Mouse (Mus musculus) gastrocnemius, postnatal 4 days (tissue): ENCODE data around the gene Speg. TPM values are rescaled to one million over a fixed set of nuclear protein-coding genes. Genes with fewer than 3 reads are reported as not detected.

Source experiments
- DNase-seq, 2 experiments: peaks; one replicate each; pipeline ENCODE4 v3.0.0; 2021 to 2022; ENCODE audit warnings: low spot score in 2 of 2, mixed read lengths in 2 of 2
- total RNA-seq, 2 experiments: library from RNA; stranded (reverse); gene quantifications; 2 replicates each; pipeline ENCODE4 v1.2.3; 2021

Speg gene
- total RNA-seq, 2 experiments from 2014 or later = 156 to 170 TPM

- DNase-seq = no peak
These were observed 11.2 kb upstream of the Speg start for GRCm38 (mm10) chr1:75363868-75364267.

- peak in 1 of 2 experiments; percentile 7 for DNase-seq
These were observed 9.5 kb upstream of the Speg start for GRCm38 (mm10) chr1:75365510-75366137.

GRCm38 (mm10) chr1:75369360-75369983 is 5.6 kb upstream of the Speg start:
- DNase-seq = no peak

- DNase-seq = peak in 1 of 2 experiments; percentile 78
These were observed 5.0 kb upstream of the Speg start for GRCm38 (mm10) chr1:75369984-75370660.

DNA sequence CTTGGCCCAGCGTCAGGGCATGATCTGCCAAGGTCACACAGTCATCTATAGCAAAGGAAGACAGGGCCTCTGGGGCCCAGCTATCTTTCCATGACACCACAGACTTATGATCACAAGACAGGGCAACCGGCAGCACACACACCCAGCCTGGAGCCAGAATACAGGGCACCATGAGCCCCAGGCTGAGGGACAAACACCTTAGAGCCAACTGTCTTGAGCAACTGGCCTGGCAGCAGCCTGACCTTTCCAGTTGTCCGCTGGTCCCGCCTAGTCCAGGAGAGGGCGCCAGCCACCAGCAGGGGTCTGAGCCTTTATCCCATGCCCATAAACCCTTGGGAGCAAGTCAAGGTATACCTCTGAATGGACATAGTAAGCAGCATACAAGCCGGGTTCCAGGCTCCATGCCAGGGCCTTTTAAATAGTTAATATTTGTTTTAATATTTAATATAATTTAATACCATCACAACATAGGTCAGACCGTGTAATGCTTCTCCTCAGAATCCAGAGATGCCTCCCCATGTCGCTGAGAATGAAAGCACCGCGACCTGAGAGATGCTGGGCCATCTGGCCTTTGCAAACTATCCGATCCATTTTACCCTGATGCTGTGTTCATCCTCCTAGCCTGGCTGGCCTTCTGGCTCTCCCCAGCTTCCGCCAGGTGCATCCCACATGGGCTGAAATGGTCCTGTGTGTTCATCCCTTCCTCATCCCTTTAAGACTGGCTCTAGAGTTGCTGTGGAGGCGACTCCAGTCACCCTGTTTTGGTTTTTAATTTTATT is 3.6 kb upstream of the Speg start:
- DNase-seq = peak in 1 of 2 experiments; percentile 63

- no peak for DNase-seq
These were observed 2.6 kb upstream of the Speg start for GRCm38 (mm10) chr1:75372450-75372849.

DNA sequence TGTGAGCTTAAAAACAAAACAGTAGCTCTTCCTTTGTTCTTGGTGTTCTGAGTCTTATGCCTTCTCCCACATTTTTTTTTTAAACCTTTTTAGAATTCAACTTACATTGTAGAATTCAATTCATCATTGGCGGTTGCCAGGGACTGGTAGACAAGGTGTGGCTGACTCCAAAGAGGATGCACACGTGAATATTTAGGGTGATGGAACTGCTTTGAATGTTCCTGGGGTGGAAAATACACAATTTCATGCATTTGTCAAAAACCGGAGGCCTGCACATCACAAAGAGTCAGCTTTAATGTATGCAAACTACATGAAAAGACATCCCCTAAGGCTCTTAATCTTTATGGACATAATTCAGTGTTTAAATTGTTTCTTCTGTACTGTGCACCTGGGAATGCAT is 1.8 kb upstream of the Speg start:
- no peak for DNase-seq

DNA sequence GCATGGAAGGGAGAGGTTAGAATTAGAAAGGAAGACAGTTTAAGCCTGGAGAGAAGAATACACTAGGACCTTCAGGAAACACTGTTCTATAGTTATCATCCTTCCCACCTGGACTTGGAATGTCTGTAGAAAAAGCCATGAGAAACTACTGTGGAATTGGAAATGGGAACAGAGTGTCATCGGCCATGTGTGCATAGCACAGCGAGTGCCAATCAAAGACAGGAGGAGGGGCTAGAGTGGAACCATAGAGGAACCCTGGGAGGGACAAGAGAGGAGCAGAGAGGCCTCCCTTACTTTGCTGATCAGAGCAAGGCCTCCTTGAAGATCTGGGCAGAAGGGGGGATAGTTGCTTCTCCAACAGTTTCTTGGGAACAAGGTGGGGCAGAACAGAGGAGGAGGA is 4.1 kb downstream of the Speg start:
- DNase-seq = no peak

DNA sequence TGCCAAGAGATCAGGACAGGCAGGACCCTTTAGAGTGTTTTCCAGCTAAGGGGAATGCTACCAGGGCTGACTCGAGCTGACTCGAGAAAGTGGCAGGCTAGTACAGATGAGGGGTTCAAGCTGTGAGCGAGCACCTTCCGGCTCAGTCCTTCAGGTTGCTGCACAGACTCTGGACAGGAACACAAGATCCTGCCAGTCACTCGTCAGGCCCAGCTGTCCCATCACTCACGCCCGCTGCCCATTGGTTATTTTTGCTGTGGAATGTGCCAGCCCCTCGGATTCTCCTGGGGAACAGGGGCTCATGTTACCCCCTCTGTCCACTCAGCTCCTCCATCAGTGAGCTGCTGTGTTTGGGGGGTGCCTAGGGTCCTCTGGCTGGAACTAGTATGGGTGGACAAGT is 4.8 kb downstream of the Speg start:
- no peak for DNase-seq

GRCm38 (mm10) chr1:75380951-75381350 is 5.9 kb downstream of the Speg start:
- no peak for DNase-seq

DNA sequence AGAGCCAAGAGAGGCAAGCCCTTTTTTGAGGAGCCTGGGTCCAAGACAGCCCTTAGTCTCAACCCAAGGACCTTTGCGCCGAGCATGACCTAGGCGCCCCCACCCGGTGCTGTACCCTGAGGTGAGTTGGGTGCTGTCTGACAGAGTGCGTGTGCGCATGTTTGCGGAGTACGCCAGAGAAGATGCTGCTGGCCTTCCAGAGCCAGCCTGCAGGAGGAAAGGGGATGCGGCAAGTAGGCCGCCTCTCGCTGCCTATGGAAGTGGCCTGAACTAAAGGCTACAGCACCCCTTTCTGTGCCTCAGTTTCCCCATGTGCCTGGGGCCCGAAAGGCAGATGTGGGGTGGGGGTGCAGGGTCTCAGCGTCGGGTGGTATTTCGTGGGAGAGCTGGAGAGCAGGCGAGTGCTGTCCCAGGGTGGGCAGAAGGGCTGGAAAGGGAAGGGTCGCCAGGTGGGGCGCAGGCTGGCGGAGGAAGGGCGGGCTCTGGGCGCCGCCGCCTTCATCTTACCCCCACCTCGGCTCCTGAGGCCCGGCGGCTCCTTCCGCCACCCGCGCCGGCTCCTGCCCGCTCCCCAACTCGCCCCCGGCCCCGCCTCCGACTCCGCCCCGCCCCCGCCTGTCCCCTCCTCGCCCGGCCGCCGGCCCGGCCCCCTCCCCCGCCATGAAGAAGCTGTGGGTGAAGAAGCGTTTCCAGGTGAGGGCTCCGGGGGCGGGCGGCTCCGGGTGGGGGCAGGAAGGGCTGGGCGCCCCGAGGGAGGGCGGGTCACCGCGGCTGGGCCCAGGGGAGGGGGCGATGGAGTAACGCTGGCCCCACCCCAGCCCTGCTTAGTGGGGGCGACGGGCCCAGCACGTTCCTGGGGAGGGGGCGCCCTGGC is 6.6 kb downstream of the Speg start:
- DNase-seq = no peak

- no peak for DNase-seq
These were observed 7.4 kb downstream of the Speg start for GRCm38 (mm10) chr1:75382356-75383071.

DNA sequence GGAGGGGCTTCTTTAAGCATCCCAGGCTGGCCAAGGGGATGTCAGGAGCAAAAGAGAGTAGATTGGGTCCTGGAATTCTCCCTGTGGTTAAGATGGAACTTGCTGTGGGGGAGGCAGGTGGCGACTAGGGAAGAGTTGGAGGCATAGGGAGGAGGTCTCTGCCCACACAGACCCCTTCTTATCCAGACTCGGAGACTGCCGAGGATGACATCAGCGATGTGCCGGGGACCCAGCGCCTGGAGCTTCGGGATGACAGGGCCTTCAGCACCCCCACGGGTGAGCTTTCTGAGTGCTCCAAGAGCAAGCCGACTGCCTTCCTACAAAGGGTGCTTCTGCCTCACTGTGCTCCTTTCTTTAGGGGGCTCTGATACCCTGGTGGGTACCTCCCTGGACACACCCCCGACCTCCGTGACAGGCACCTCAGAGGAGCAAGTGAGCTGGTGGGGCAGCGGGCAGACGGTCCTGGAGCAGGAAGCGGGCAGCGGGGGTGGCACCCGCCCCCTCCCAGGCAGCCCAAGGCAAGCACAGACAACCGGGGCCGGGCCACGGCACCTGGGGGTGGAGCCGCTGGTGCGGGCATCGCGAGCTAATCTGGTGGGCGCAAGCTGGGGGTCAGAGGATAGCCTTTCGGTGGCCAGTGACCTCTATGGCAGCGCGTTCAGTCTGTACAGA is 9.5 kb downstream of the Speg start:
- DNase-seq = no peak

- no peak for DNase-seq
These were observed 10.1 kb downstream of the Speg start for GRCm38 (mm10) chr1:75385142-75385730.

DNA sequence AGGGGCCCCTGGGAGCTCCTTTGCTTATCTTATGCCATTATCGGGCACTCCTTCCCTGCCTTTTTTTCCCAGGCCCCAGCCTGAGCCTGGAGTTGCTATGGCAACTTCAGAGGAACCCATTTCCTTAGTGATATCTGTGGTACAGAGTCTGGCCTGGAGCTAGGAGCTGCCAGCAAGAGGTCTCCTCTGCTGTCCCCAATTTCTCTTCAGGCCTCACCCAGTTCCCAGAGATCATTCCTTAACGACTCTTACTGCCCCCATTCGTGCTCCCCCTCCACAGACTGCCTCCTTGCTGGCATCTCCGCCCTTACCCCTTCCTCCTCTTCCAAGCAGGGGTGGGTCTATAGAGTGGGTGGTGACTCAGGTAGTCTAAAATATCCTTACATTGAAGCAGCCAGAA is 11.1 kb downstream of the Speg start:
- no peak for DNase-seq

DNA sequence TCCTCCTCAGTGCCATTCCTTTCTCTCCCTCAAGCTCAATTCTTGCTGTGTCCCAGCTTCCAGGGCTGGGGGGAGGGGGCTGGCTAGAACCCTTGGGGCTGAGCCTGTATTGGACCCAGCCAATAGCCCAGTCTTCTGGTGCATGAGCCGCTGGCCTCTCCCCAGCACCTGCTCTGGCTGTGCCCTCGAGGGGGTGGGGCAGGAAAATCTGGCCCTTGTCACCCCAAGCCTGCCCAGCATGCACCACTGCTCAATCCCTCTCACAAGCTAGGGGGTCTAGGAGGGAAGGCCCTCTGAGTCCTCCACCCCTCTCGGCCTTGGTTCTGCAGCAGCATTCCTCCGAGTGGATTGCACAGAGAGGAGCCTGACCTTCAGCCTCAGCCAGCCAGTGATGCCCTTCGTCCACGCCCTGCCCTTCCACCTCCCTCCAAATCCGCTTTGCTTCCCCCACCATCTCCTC is 12.4 kb downstream of the Speg start:
- DNase-seq = no peak

DNA sequence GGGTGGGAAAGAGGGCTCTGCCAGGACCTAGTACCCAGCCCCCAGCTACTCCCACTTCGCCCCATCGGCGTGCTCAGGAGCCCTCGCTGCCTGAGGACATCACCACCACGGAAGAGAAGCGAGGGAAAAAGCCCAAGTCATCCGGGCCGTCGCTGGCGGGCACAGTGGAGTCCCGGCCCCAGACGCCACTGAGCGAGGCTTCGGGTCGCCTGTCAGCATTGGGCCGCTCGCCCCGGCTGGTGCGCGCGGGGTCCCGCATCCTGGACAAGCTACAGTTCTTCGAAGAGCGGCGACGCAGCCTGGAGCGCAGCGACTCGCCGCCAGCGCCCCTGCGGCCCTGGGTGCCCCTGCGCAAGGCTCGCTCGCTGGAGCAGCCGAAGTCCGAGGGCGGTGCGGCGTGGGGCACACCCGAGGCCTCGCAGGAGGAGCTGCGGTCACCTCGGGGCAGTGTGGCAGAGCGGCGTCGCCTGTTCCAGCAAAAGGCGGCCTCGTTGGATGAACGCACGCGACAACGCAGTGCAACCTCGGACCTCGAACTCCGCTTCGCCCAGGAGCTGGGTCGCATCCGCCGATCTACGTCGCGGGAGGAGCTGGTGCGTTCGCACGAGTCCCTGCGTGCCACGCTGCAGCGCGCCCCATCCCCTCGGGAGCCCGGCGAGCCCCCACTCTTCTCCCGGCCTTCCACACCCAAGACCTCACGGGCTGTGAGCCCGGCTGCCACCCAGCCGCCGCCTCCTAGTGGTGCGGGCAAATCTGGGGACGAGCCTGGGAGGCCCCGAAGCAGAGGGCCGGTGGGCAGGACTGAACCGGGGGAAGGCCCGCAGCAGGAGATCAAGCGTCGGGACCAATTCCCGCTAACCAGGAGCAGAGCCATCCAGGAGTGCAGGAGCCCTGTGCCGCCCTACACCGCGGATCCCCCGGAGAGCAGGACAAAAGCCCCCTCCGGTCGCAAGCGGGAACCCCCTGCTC is 13.1 kb downstream of the Speg start:
- no peak for DNase-seq
